Mouse (Mus musculus): ENCODE data around the gene Clip3. TPM values are rescaled to one million over a fixed set of nuclear protein-coding genes. Genes with fewer than 3 reads are reported as not detected.

Gene Clip3
- polyA plus RNA-seq, 1 experiment from 2014 or later = 96.5 TPM

DNA sequence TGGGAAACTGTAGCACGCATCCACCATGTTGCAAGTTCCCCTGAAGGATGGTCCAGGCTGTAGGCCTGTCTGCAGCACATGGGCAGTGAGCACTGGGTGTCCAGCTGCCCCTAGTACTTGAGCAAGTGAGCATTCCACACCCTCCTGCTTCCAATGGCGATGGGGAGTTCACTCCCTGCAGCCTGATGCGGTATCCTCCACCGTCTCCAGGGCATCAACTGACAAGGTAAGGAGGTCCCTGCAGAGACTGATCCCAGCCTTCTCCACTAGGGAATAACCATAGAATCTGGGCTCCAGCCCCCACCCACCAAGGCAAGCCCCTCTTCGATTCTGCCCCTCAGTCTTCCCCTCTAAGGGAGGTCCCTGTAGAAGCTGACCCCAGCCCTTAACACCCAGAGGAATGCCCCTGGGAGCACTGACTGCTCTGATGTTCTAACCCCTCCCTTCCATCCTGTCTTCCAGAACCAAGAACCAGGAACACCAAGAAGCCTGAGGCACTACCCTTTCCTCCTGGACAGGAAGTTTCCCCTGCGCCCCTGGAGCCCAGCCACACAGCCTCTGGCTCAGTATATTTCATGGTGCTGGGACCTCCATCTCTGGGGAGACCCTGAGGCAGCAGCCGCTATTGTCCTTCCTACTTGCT, 2.3 kb upstream of the Clip3 start:
- H3K4me3 ChIP-seq (ENCODE audit: low read length) = no peak overlapping the region
- peaks cover 21% of the 10 kb centered on the region for H3K4me1 ChIP-seq (ENCODE audit: control insufficient read depth, insufficient read depth, low read depth, low read length)
- H3K27me3 ChIP-seq (replicated peaks; ENCODE audit: control insufficient read depth, insufficient read depth, low read length) = no peaks in the 10 kb centered on the region
- H3K27ac ChIP-seq (ENCODE audit: low read depth, low read length) = no peak overlapping the region; the same call in 1 of the 2 replicates
- H3K4me2 ChIP-seq (ENCODE audit: low read length) = no peak overlapping the region
- no peaks in the 10 kb centered on the region for H3K36me3 ChIP-seq (ENCODE audit: control insufficient read depth, insufficient read depth, low read length)
- no peak overlapping the region for H3K9ac ChIP-seq (ENCODE audit: low read depth, low read length)
- 76% methylated on average over 7 of the region's 7 CpGs for WGBS
- H3K9me3 ChIP-seq (ENCODE audit: control insufficient read depth, low read length) = no peaks in the 10 kb centered on the region
- no peak for ATAC-seq

DNA sequence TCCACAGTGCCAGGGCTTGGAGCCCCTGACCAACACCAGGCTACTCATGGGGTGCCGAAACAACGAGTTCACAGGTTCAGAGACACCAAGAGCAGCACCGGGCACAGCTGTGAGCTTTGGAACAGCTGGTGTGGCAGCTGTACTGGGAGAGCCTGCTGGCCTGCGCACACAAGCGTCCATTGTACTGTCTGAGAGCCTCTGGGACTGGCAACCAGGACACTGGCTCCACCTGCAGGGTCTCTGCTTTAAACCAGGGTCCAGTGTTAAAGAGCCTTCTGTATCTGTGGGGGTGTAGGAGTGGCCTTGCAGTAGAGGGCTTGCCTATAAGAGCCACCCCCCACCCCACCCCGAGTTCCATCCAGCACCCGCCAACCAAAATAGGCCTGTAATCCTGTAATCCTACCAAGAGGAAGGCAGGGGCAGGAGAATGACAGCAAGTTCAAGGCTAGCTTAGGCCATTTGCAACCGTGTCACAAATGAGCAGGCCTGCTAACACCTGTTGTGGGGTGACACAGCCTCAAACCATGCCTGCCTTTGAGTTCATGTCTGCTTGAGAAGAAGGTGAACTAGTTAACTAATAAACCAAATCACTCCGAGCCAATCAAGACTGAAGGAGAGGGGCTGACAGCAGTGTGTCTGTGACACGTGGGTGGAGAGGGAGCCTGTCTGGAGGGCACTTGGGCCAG, 1.7 kb upstream of the Clip3 start:
- Histone ChIP-seq H3K4me3 (ENCODE audit: low read length) (no peak overlapping the region), H3K27me3 (replicated peaks; ENCODE audit: control insufficient read depth, insufficient read depth, low read length) (no peaks in the 10 kb centered on the region), H3K4me1 (ENCODE audit: control insufficient read depth, insufficient read depth, low read depth, low read length) (peaks cover 28% of the 10 kb centered on the region), H3K36me3 (ENCODE audit: control insufficient read depth, insufficient read depth, low read length) (no peaks in the 10 kb centered on the region; the same call in 1 of the 2 replicates), H3K9me3 (ENCODE audit: control insufficient read depth, low read length) (no peaks in the 10 kb centered on the region), H3K27ac (ENCODE audit: low read depth, low read length) (no peak overlapping the region; the same call in 1 of the 2 replicates), H3K4me2 (ENCODE audit: low read length) (no peak overlapping the region), H3K9ac (ENCODE audit: low read depth, low read length) (no peak overlapping the region)
- ATAC-seq = peak; percentile 8; the same call in 1 of the 2 replicates
- WGBS = 48% methylated on average over 10 of the region's 10 CpGs

DNA sequence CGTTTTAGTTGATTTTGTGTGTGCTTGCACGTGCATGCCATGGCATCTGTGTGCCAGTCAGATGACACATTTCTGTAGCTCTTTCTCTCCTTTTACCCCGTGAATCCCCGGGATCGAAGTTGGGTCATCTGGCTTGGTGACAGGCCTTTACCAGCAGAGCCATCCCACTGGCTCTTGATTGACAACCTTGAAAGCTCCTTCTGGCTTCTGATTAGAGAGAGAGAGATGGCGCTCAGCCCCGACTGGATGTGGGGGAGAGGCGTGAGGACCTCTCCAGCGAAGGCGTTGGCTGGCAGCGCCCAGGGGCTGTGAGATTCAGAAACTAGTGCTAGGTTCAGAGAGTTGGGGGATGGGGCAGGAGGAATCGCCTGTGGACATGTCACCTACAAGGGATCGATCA, 2.3 kb downstream of the Clip3 start:
- WGBS = 71% methylated on average over 13 of the region's 13 CpGs

DNA sequence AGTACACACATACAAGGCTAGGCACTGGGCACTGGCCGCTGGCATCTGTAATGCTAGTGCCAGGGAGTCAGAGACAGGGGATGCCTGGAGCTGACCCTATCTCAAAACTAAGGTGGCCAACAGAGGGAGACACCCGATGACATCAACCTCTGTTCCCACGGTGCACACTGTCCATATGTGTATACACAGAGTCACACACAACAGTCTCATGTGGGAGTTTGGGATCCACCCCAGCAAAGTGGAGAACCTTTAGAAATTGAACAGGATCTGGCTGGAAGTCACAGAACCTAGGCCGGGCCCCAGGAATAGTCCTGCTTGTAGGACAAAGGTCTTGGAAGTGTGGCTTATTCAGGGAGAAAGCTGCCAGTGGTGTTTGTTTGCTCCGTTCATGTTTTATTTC, 2.8 kb downstream of the Clip3 start:
- H3K36me3 ChIP-seq (ENCODE audit: control insufficient read depth, insufficient read depth, low read length) = peaks cover 35% of the 10 kb centered on the region
- H3K9ac ChIP-seq (ENCODE audit: low read depth, low read length) = no peak overlapping the region
- H3K4me1 ChIP-seq (ENCODE audit: control insufficient read depth, insufficient read depth, low read depth, low read length) = peaks cover 29% of the 10 kb centered on the region
- H3K4me3 ChIP-seq (ENCODE audit: low read length) = no peak overlapping the region
- H3K27ac ChIP-seq (ENCODE audit: low read depth, low read length) = no peak overlapping the region
- no peaks in the 10 kb centered on the region for H3K27me3 ChIP-seq (replicated peaks; ENCODE audit: control insufficient read depth, insufficient read depth, low read length)
- no peaks in the 10 kb centered on the region for H3K9me3 ChIP-seq (ENCODE audit: control insufficient read depth, low read length)
- WGBS = 86% methylated on average over 5 of the region's 5 CpGs
- H3K4me2 ChIP-seq (ENCODE audit: low read length) = no peak overlapping the region
- ATAC-seq = no peak

More for the DNA sequence above, 2.3 kb downstream of the Clip3 start:
- Histone ChIP-seq H3K4me3 (ENCODE audit: low read length) (no peak overlapping the region), H3K9me3 (ENCODE audit: control insufficient read depth, low read length) (no peaks in the 10 kb centered on the region), H3K4me2 (ENCODE audit: low read length) (no peak overlapping the region), H3K27me3 (replicated peaks; ENCODE audit: control insufficient read depth, insufficient read depth, low read length) (no peaks in the 10 kb centered on the region), H3K27ac (ENCODE audit: low read depth, low read length) (no peak overlapping the region), H3K9ac (ENCODE audit: low read depth, low read length) (no peak overlapping the region), H3K4me1 (ENCODE audit: control insufficient read depth, insufficient read depth, low read depth, low read length) (peaks cover 29% of the 10 kb centered on the region), H3K36me3 (ENCODE audit: control insufficient read depth, insufficient read depth, low read length) (peaks cover 31% of the 10 kb centered on the region)
- ATAC-seq = no peak

DNA sequence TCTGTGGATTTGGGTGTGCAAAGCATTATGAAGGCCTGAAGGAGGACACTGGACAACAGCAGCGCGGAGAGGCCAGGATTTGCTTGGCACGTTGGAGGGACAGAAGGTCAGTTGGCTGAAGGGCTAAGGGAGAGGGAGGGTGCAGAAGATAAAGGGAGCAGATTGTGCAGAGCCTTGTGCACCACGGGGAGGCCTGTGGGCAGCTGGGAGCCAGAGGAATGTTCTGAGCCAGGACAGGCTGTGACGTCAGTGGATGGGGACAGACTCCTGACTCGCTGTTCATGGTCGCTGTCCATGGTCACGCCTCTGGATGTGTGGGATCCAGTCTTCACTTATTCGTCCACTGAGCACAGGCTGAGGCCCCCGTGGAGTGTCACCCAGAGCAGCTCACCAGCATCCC, 3.6 kb downstream of the Clip3 start:
- H3K36me3 ChIP-seq (ENCODE audit: control insufficient read depth, insufficient read depth, low read length) = peaks cover 40% of the 10 kb centered on the region
- no peak overlapping the region for H3K4me3 ChIP-seq (ENCODE audit: low read length)
- 73% methylated on average over 10 of the region's 10 CpGs for WGBS
- no peak overlapping the region for H3K4me2 ChIP-seq (ENCODE audit: low read length)
- H3K27ac ChIP-seq (ENCODE audit: low read depth, low read length) = no peak overlapping the region
- no peaks in the 10 kb centered on the region for H3K27me3 ChIP-seq (replicated peaks; ENCODE audit: control insufficient read depth, insufficient read depth, low read length)
- peaks cover 29% of the 10 kb centered on the region for H3K4me1 ChIP-seq (ENCODE audit: control insufficient read depth, insufficient read depth, low read depth, low read length)
- no peak overlapping the region for H3K9ac ChIP-seq (ENCODE audit: low read depth, low read length)
- no peaks in the 10 kb centered on the region for H3K9me3 ChIP-seq (ENCODE audit: control insufficient read depth, low read length)
- no peak for ATAC-seq

DNA sequence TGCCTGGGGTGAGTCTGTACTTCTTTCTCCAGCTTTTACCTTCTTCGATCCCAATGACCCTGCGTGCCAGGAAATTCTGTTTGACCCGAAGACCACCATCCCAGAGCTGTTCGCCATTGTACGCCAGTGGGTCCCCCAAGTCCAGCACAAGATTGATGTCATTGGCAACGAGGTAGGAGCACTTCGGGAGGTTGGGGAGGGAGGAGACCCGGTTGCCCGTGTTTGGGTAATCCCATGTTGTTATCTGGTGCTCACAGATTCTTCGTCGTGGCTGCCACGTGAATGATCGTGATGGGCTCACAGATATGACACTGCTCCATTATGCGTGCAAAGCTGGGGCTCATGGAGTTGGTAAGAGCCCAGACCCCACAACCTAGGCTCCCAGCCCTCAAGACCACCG, 5.3 kb downstream of the Clip3 start:
- WGBS = 91% methylated on average over 15 of the region's 15 CpGs
- Histone ChIP-seq H3K4me3 (ENCODE audit: low read length) (no peak overlapping the region), H3K4me1 (ENCODE audit: control insufficient read depth, insufficient read depth, low read depth, low read length) (peaks cover 22% of the 10 kb centered on the region), H3K4me2 (ENCODE audit: low read length) (no peak overlapping the region), H3K9me3 (ENCODE audit: control insufficient read depth, low read length) (no peaks in the 10 kb centered on the region), H3K27ac (ENCODE audit: low read depth, low read length) (no peak overlapping the region), H3K27me3 (replicated peaks; ENCODE audit: control insufficient read depth, insufficient read depth, low read length) (no peaks in the 10 kb centered on the region), H3K9ac (ENCODE audit: low read depth, low read length) (no peak overlapping the region), H3K36me3 (ENCODE audit: control insufficient read depth, insufficient read depth, low read length) (peaks cover 47% of the 10 kb centered on the region)
- ATAC-seq = no peak

DNA sequence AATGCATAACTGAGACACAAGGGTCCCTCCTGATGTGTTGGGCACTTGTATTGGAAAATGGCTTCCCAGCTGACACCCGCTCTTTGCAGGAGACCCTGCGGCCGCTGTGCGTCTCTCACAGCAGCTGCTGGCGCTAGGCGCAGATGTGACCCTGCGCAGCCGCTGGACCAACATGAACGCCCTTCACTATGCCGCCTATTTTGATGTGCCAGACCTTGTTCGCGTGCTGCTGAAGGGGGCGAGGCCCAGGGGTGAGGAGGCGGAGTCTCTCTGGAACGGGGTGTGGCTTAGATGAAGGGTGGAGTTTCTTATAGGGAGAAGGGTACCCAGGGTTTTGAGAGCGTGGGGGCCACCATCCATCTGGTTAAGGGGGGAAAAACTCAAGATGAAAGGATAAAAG, 5.7 kb downstream of the Clip3 start:
- Histone ChIP-seq H3K4me1 (ENCODE audit: control insufficient read depth, insufficient read depth, low read depth, low read length) (peaks cover 22% of the 10 kb centered on the region), H3K36me3 (ENCODE audit: control insufficient read depth, insufficient read depth, low read length) (peaks cover 52% of the 10 kb centered on the region), H3K4me2 (ENCODE audit: low read length) (no peak overlapping the region), H3K27me3 (replicated peaks; ENCODE audit: control insufficient read depth, insufficient read depth, low read length) (no peaks in the 10 kb centered on the region), H3K9me3 (ENCODE audit: control insufficient read depth, low read length) (no peaks in the 10 kb centered on the region), H3K4me3 (ENCODE audit: low read length) (no peak overlapping the region), H3K27ac (ENCODE audit: low read depth, low read length) (no peak overlapping the region), H3K9ac (ENCODE audit: low read depth, low read length) (no peak overlapping the region)
- WGBS = 88% methylated on average over 16 of the region's 16 CpGs
- ATAC-seq = no peak

DNA sequence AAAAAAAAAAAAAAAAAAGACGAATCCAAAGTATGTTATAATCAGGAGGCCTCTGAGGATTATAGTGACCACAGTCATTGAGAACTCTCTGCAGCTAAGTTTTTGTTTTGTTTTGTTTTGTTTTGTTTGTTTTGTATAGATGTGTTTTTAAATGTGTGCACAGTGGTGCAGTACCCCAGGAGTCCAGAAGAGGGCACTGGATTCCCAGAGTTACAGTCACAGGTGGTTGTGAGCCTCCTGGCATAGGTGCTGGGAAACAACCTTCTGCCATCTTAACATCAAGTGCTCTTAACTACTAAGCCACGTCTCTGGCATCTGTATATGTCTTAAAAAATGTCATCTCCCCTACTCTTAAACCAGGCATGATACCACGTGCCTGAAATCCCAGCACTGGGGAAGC, 9.4 kb downstream of the Clip3 start:
- H3K4me2 ChIP-seq (ENCODE audit: low read length) = no peak overlapping the region
- H3K36me3 ChIP-seq (ENCODE audit: control insufficient read depth, insufficient read depth, low read length) = peaks cover 65% of the 10 kb centered on the region
- no peaks in the 10 kb centered on the region for H3K9me3 ChIP-seq (ENCODE audit: control insufficient read depth, low read length)
- no peak overlapping the region for H3K27ac ChIP-seq (ENCODE audit: low read depth, low read length)
- no peak overlapping the region for H3K4me3 ChIP-seq (ENCODE audit: low read length)
- H3K4me1 ChIP-seq (ENCODE audit: control insufficient read depth, insufficient read depth, low read depth, low read length) = no peaks in the 10 kb centered on the region
- no peaks in the 10 kb centered on the region for H3K27me3 ChIP-seq (replicated peaks; ENCODE audit: control insufficient read depth, insufficient read depth, low read length)
- 56% methylated on average over 3 of the region's 3 CpGs for WGBS
- no peak overlapping the region for H3K9ac ChIP-seq (ENCODE audit: low read depth, low read length)
- no peak for ATAC-seq

DNA sequence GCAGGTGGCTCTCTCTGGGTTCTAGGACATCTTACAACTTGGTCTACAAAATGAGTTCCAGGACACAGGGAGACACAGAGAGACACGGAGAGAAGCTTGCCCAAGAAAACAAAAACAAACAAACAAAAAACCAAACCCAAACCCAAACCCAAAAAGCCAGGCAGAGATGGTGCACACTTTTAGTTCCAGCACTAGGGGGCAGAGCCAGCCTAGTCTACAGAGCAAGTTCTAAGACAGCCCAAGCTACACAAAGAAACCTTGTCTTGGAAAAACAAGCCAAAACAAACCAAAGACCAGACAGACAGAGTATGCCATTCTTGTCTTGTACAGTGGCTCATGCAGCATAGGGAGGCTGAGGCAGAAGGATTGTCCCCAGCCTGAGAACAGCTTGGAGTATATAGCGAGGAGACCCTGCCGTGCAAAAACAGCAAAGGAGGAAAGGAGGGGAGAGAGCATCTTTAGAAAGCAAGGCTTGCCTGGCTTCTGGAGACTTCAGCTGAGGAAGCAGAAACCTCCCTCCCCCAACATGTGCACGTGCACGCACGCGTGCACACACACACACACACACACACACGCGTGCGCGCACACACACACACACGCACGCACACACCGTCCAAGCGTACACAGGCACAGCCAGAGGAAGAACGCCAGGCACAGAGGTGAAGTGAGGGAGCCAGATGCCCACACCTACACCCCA, 14.7 kb downstream of the Clip3 start:
- H3K27ac ChIP-seq (ENCODE audit: low read depth, low read length) = no peak overlapping the region
- H3K4me1 ChIP-seq (ENCODE audit: control insufficient read depth, insufficient read depth, low read depth, low read length) = peaks cover 19% of the 10 kb centered on the region
- H3K4me2 ChIP-seq (ENCODE audit: low read length) = no peak overlapping the region
- no peaks in the 10 kb centered on the region for H3K27me3 ChIP-seq (replicated peaks; ENCODE audit: control insufficient read depth, insufficient read depth, low read length)
- ATAC-seq = no peak
- no peaks in the 10 kb centered on the region for H3K9me3 ChIP-seq (ENCODE audit: control insufficient read depth, low read length)
- WGBS = 86% methylated on average over 8 of the region's 16 CpGs
- no peak overlapping the region for H3K9ac ChIP-seq (ENCODE audit: low read depth, low read length)
- peaks cover 33% of the 10 kb centered on the region for H3K36me3 ChIP-seq (ENCODE audit: control insufficient read depth, insufficient read depth, low read length)
- H3K4me3 ChIP-seq (ENCODE audit: low read length) = no peak overlapping the region

Measured in hindbrain, embryonic 16.5 days (tissue).